Mouse (Mus musculus) midbrain, postnatal 0 days (tissue): ENCODE measurements around the gene Xbp1. TPM values are rescaled to one million over a fixed set of nuclear protein-coding genes. Genes with fewer than 3 reads are reported as not detected.

Experiments used
- ATAC-seq: fragments of 200-750 bp; cut with Nextera tagmentation; 2 replicates; pipeline ENCODE4 v1.8.0; 2017; ENCODE audit warnings: moderate number of reproducible peaks, mild to moderate bottlenecking, moderate TSS enrichment, moderate library complexity; ENCODE audit not compliant: low FRiP score
- DNase-seq: peaks from one replicate; pipeline ENCODE4 v3.0.0-alpha.2; 2015; ENCODE audit warnings: low spot score
- H3K27ac ChIP-seq: fragments of 300-500 bp; sonication (generic); 2 replicates; pipeline ENCODE4 v1.5.1; 2014; ENCODE audit warnings: low read depth, mild to moderate bottlenecking, low read length, mixed read lengths
- H3K27me3 ChIP-seq: fragments of 300-500 bp; sonication (generic); 2 replicates; pipeline ENCODE4 v1.6.1; 2014; ENCODE audit warnings: low read length, control low read depth, mixed read lengths; ENCODE audit not compliant: insufficient read depth
- H3K36me3 ChIP-seq: fragments of 300-500 bp; sonication (generic); 2 replicates; pipeline ENCODE4 v1.6.1; 2014; ENCODE audit warnings: low read length, control low read depth, mixed read lengths; ENCODE audit not compliant: insufficient read depth
- H3K4me1 ChIP-seq: fragments of 300-500 bp; sonication (generic); 2 replicates; pipeline ENCODE4 v1.6.1; 2014; ENCODE audit warnings: mild to moderate bottlenecking, control low read depth, antibody characterized with exemption, low read length, mixed read lengths; ENCODE audit not compliant: insufficient read depth
- H3K4me2 ChIP-seq: fragments of 300-500 bp; sonication (generic); 2 replicates; pipeline ENCODE4 v1.6.1; 2014; ENCODE audit warnings: low read depth, mild to moderate bottlenecking, low read length, mixed read lengths; ENCODE audit not compliant: poor library complexity, severe bottlenecking
- H3K4me3 ChIP-seq: fragments of 300-500 bp; sonication (generic); 2 replicates; pipeline ENCODE4 v1.5.1; 2014; ENCODE audit warnings: low read depth, mild to moderate bottlenecking, low read length, moderate library complexity
- H3K9ac ChIP-seq: fragments of 300-500 bp; sonication (generic); replicated peaks from 2 replicates; pipeline ENCODE4 v1.6.1; 2014; ENCODE audit warnings: mild to moderate bottlenecking, low read length, moderate library complexity, mixed read lengths; ENCODE audit not compliant: poor library complexity, severe bottlenecking
- H3K9me3 ChIP-seq: fragments of 300-500 bp; sonication (generic); 2 replicates; pipeline ENCODE4 v1.6.1; 2016; ENCODE audit warnings: low read length, control low read depth
- CTCF ChIP-seq: IDR thresholded peaks from 2 replicates; pipeline ENCODE4 v1.5.1; 2016; ENCODE audit warnings: antibody characterized with exemption, mild to moderate bottlenecking
- WGBS: fragments of 180-500 bp; shearing (Covaris S2); extraction: QIAGEN DNeasy Blood & Tissue Kit; methylation state at CpG from one replicate; pipeline ENCODE4 v1.1.7; 2014; 5-methylcytosine and 5-hydroxymethylcytosine counted together
- polyA plus RNA-seq: library from polyadenylated mRNA; unstranded; fragments of >200 nt; fragmentation: Nextera tagmentation; extraction: Ambion mirVana; gene quantifications from 2 replicates; pipeline ENCODE4 v1.2.1, GENCODE M21; 2015
- total RNA-seq: library from RNA; depleted of rRNA; stranded (reverse); fragments of >200 nt; gene quantifications from 2 replicates; pipeline ENCODE4 v1.2.3, GENCODE M21; 2014

The Xbp1 gene
- total and polyA plus RNA-seq, 2 experiments from 2014 or later, result 97.4 to 120 TPM

DNA sequence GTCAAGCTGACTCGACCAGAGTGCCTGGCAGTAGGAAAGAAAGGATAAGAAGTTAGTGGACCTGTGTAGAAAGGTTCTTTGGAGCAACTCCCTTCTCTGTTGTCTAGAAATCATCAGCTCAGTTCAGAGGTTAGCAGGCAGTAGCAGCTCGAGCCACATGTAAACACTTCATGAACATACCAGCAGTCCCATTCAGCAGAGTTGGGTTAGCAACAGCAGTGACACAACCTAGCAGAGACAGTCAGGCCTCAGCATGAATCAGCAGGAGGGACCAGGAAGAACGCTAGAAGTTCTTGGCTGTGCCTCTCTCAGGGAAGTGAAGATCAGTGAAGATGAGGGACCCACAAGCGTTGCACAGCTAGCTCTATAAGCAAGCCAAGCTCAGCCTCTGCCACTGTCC is 25.0 kb downstream of the Xbp1 start:
- WGBS, result 72% methylated on average over 4 of the region's 4 CpGs
- H3K9me3 ChIP-seq, result no peaks in the 10 kb centered on the region
- H3K27ac ChIP-seq, result no peak overlapping the region
- no peak overlapping the region for H3K4me3 ChIP-seq
- no peaks in the 10 kb centered on the region for H3K36me3 ChIP-seq
- H3K9ac ChIP-seq, result no peak overlapping the region
- DNase-seq (no peak), ATAC-seq (no peak)
- H3K4me2 ChIP-seq, result no peak overlapping the region
- TF ChIP-seq CTCF, result no peak
- H3K4me1 ChIP-seq, result peaks cover 5% of the 10 kb centered on the region; the same call in 1 of the 2 replicates
- H3K27me3 ChIP-seq, result no peaks in the 10 kb centered on the region

DNA sequence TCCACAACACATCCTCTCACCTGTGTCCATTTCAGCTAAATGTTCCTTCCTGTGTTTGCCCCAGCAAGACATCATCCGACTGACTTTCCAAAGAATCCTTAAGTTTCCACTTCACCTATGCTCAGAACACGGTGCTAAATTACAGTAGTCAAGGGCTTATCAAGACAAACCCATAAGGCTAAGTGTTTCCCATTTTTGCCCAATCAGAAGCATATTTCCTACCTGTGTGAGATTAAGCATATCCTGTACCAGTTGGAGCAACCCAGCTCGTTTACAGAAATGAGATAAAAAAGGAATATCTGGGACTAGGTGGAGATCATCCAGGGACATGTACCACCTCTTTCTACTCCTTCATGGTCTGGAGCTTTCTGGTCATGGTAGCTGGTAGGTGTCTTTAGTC is 26.2 kb downstream of the Xbp1 start:
- ATAC-seq, result no peak
- H3K4me2 ChIP-seq, result no peak overlapping the region
- no peak for DNase-seq
- no peaks in the 10 kb centered on the region for H3K4me1 ChIP-seq
- H3K9ac ChIP-seq, result no peak overlapping the region
- 89% methylated on average over 3 of the region's 3 CpGs for WGBS
- H3K27me3 ChIP-seq, result no peaks in the 10 kb centered on the region
- H3K36me3 ChIP-seq, result no peaks in the 10 kb centered on the region
- H3K27ac ChIP-seq, result no peak overlapping the region
- H3K4me3 ChIP-seq, result no peak overlapping the region
- no peak for TF ChIP-seq CTCF
- no peaks in the 10 kb centered on the region for H3K9me3 ChIP-seq

DNA sequence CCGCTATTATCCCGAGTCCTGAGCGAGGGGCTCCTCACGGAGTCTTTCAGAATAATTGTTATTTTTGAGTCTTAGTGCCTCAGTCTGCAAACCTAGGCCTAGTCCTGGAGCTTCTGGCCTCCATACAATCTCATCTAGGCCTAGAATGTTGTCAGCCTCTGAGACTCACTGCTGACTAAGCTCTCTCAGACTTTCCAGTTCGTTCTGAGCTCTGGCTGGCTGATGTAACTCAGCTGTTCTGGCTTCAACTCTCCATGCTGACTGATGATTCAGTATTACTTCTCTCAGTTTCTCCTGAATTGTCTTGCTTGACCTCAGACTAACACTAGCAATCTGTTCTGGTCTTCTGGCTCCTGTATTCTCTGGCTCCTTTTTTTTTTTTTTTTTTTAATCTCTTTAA is 31.0 kb downstream of the Xbp1 start:
- no peaks in the 10 kb centered on the region for H3K9me3 ChIP-seq
- TF ChIP-seq CTCF, result no peak
- no peak for DNase-seq
- H3K27me3 ChIP-seq, result no peaks in the 10 kb centered on the region
- H3K27ac ChIP-seq, result no peak overlapping the region
- H3K4me3 ChIP-seq, result no peak overlapping the region
- ATAC-seq, result no peak
- WGBS, result 92% methylated on average over 5 of the region's 5 CpGs
- H3K36me3 ChIP-seq, result no peaks in the 10 kb centered on the region
- H3K4me1 ChIP-seq, result no peaks in the 10 kb centered on the region
- H3K4me2 ChIP-seq, result no peak overlapping the region
- H3K9ac ChIP-seq, result no peak overlapping the region

DNA sequence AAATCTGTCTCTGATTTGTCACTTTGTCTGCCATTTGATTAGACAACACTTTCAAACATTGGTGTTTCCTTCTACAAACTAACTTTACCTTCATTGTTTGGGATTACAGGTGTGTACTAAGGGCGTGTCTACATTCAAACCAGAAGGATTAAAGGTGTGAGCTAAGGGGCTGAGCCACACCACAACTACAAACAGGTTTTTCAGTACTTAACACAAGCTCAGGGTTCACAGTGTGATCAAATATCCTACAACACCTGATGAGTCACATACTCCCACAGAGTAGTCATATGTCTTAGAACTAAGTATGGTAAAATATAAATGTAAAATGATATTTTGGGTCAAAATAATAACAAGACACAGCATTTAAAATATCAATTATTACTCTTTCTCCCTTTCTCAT is 31.5 kb downstream of the Xbp1 start:
- no peak for TF ChIP-seq CTCF
- no peaks in the 10 kb centered on the region for H3K9me3 ChIP-seq
- ATAC-seq (no peak), DNase-seq (no peak)
- no peak overlapping the region for H3K9ac ChIP-seq
- no peak overlapping the region for H3K27ac ChIP-seq
- no peaks in the 10 kb centered on the region for H3K36me3 ChIP-seq
- no peaks in the 10 kb centered on the region for H3K4me1 ChIP-seq
- no peaks in the 10 kb centered on the region for H3K27me3 ChIP-seq
- H3K4me3 ChIP-seq, result no peak overlapping the region
- no peak overlapping the region for H3K4me2 ChIP-seq
- WGBS, result 60% methylated on average over 1 of the region's 1 CpGs

DNA sequence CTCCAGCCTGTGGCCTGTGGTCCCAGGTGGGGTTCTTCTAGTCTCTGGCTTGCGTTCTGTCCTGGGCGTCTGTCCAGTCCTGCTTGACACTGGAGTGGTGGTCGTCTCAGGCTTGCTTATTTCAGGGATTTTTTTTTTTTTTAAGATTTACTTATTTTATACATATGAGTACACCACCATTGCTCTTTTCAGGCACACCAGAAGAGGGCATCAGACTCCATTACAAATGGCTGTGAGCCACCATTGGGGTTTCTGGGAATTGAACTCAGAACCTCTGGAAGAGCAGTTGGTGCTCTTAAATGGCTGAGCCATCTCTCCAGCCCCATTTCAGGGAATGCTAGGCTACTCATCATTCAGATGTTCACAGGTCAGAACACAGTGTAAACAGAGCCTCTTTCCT is 39.8 kb downstream of the Xbp1 start:
- Histone ChIP-seq H3K4me3 (no peak overlapping the region), H3K4me1 (no peaks in the 10 kb centered on the region), H3K27me3 (no peaks in the 10 kb centered on the region), H3K9ac (no peak overlapping the region), H3K9me3 (no peaks in the 10 kb centered on the region), H3K27ac (no peak overlapping the region), H3K4me2 (no peak overlapping the region), H3K36me3 (no peaks in the 10 kb centered on the region)
- WGBS, result 83% methylated on average over 3 of the region's 3 CpGs
- no peak for TF ChIP-seq CTCF
- ATAC-seq (no peak), DNase-seq (no peak)

DNA sequence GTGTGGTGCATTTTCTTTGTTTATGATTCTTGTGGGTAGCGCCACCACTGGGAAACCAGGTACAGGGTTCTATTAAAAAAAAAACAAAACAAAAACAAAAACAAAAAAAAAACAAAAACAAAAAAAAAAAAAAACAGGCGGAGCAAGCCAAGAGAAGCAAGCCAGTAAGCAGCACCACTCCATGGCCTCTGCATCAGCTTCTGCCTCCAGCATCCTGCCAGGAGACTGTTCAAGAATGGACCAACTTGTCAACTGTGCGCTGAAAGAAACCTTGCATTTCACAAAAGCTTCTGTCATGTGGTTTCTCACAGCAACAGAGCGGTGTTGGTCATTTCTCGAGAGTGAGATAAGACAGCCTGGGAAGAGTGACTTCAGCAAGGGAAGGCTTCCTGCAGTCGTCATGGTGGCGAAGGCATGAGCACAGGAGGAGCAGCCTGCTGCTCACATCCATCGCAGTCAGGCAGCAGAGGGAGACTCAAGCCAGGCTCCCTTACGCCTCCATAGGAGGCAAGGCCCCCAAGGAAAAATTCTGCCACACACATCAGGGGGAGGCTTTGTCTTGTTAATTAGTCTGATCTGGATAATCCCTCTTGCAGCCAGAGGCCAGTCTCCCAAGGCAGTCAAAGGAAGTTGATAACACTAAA is 42.3 kb downstream of the Xbp1 start:
- Histone ChIP-seq H3K9me3 (no peaks in the 10 kb centered on the region), H3K27me3 (no peaks in the 10 kb centered on the region), H3K4me3 (no peak overlapping the region), H3K4me1 (no peaks in the 10 kb centered on the region), H3K27ac (no peak overlapping the region), H3K4me2 (no peak overlapping the region), H3K9ac (no peak overlapping the region), H3K36me3 (no peaks in the 10 kb centered on the region)
- ATAC-seq (no peak), DNase-seq (peak; percentile 29)
- TF ChIP-seq CTCF, result peak; percentile 39; the same call in 1 of the 2 replicates
- WGBS, result 24% methylated on average over 9 of the region's 9 CpGs
